Mouse (Mus musculus): Measurements from ENCODE around the gene Epha4. TPM values are rescaled to one million over a fixed set of nuclear protein-coding genes. Genes with fewer than 3 reads are reported as not detected.

The Epha4 gene
- total and polyA plus RNA-seq, 3 experiments: 3.9 to 26.0 (median 13.0) TPM

DNA sequence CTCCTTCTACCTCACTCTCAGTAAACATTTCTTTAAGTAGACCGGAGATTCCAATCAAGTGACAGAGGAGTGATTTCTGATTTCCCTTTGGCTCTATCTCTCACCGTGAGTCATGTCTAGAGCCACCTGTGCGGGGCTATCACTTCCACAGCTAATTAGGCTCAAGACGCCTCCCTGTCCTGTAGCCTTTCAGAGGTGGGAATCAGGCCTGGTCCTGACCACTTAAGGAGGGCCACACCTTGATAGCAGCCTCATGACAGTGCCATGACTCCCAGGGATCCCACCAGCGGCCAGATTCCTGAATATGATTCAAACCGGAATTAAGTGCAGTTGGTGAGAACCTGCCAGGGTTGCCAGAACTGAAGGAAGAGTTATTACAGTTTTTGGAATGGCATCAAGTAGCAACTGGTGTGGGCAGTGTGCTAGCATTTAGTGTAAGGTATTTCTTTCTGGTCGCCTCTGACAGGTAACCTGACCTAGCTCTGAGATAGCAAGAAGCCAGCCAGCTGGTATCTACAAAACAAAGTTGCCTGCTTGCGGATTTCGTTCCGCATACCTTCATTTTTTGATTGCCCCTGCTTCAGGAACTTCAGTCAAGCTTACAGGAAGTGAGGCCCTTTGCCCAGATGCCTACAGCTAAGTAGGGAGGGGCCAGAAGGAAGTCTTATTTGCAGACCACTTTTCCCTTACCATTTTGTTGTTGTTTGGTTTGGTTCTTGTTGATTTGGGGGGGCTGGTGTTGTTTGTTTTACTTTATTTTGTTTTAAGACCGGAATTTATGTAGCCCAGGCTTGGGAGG, 53.9 kb downstream of the Epha4 start:
- Histone ChIP-seq H3K27me3 (replicated peaks) (no peaks in the 10 kb centered on the region), H3K36me3 (replicated peaks in 1 of 2; ENCODE audit: control insufficient read depth in 1 of 2, insufficient read depth in 1 of 2, low read length in 1 of 2) (peaks cover 2 to 6% of the 10 kb centered on the region in 2 experiments), H3K79me2 (replicated peaks; ENCODE audit: control insufficient read depth, extremely low read depth, insufficient read depth, poor library complexity, severe bottlenecking) (peaks cover 8% of the 10 kb centered on the region), H3K4me3 (replicated peaks in 1 of 3; ENCODE audit: low read depth in 2 of 3, low read length in 2 of 3, poor library complexity in 1 of 3) (no peak overlapping the region), H3K27ac (ENCODE audit: insufficient read depth, low read depth) (no peak overlapping the region), H3K9me3 (replicated peaks; ENCODE audit: low read length) (no peaks in the 10 kb centered on the region), H3K4me2 (ENCODE audit: insufficient read depth, low read depth, poor library complexity, severe bottlenecking) (no peak overlapping the region), H3K4me1 (ENCODE audit: control insufficient read depth in 1 of 2, insufficient read depth in 2 of 2) (peaks cover 0 to 30% of the 10 kb centered on the region in 2 experiments; a peak in 2 of 4 replicates), H3K9ac (ENCODE audit: insufficient read depth, low read depth) (no peak overlapping the region)
- TF ChIP-seq MAX (IDR thresholded peaks at IDR 0.05; ENCODE audit: low read length) (no peak), RAD21 (IDR thresholded peaks at IDR 0.05; ENCODE audit: low read depth, low read length) (no peak), RCOR1 (conservative IDR thresholded peaks at IDR 0.05; ENCODE audit: low read depth, low read length) (no peak), USF2 (conservative IDR thresholded peaks at IDR 0.05; ENCODE audit: low read depth, low read length) (no peak), TBP (conservative IDR thresholded peaks at IDR 0.05; ENCODE audit: low read depth, low read length) (no peak), ETS1 (conservative IDR thresholded peaks at IDR 0.05; ENCODE audit: low read depth, low read length) (no peak), CHD2 (IDR thresholded peaks at IDR 0.05; ENCODE audit: low read length) (no peak), MAFK (IDR thresholded peaks at IDR 0.05; ENCODE audit: insufficient replicate concordance, low read length) (no peak), MYC (IDR thresholded peaks at IDR 0.05; ENCODE audit: low read depth, low read length) (no peak), KAT2A (IDR thresholded peaks at IDR 0.05; ENCODE audit: insufficient replicate concordance, low read length) (no peak), CHD1 (IDR thresholded peaks at IDR 0.05; ENCODE audit: low read depth, low read length) (no peak), GABPA (IDR thresholded peaks at IDR 0.05; ENCODE audit: insufficient replicate concordance, low read depth, low read length) (no peak), JUN (IDR thresholded peaks at IDR 0.05; ENCODE audit: insufficient read depth, low read depth, low read length) (no peak), NELFE (IDR thresholded peaks at IDR 0.05; ENCODE audit: low read depth, low read length) (no peak), ZMIZ1 (IDR thresholded peaks at IDR 0.05; ENCODE audit: low read depth, low read length) (no peak), ZKSCAN1 (IDR thresholded peaks at IDR 0.05; ENCODE audit: borderline replicate concordance, low read depth, low read length) (no peak), SIN3A (IDR thresholded peaks at IDR 0.05; ENCODE audit: low read length) (no peak)
- DNase-seq (ENCODE audit: extremely low read depth): no peak
- in situ Hi-C loops (cut with MboI; ENCODE audit: low pct_ligation_motif_present, low pct_unique_long_range_greater_than_20kb, low sequenced_read_pairs): no loop called here
- dilution Hi-C loops (cut with MboI; ENCODE audit: extremely low pct_ligation_motif_present, extremely low pct_unique_long_range_greater_than_20kb, low sequenced_read_pairs): no loop called here

DNA sequence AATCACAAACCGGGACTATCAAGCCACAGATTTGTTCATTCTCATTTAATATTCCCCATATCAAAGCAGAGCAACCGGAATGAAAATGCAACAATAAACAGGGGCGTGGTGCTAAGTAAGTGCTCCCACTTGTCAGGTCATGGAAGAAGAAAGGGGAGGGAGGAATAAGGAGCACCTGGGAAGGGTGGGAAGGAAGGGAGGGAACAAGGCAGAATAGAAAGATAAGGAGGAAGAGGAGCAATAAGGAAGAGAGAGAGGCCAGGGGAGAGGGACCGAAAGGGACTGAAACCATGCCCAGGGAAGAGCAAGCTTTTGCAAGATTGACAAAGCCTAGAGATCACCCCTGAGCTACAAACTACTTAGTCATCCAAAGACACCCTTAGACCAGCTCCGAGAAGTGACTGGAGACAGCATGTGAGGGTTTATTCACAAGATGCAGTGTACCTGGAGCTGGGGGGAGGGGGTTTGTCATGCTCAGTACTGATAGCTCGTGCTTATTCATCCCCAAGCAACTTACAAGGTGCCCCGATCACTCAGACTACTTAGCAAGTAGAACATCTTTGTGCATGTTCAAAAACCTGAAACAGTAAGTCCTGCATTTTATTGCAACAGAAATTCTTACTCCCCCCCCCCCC, 56.0 kb downstream of the Epha4 start:
- Histone ChIP-seq H3K4me1 (ENCODE audit: control insufficient read depth in 1 of 2, insufficient read depth in 2 of 2) (peaks cover 0 to 29% of the 10 kb centered on the region in 2 experiments; a peak in 3 of 4 replicates), H3K27ac (ENCODE audit: insufficient read depth, low read depth) (no peak overlapping the region), H3K9me3 (replicated peaks; ENCODE audit: low read length) (no peaks in the 10 kb centered on the region), H3K9ac (ENCODE audit: insufficient read depth, low read depth) (no peak overlapping the region), H3K36me3 (replicated peaks in 1 of 2; ENCODE audit: control insufficient read depth in 1 of 2, insufficient read depth in 1 of 2, low read length in 1 of 2) (peaks cover 1 to 2% of the 10 kb centered on the region in 2 experiments), H3K27me3 (replicated peaks) (no peaks in the 10 kb centered on the region), H3K79me2 (replicated peaks; ENCODE audit: control insufficient read depth, extremely low read depth, insufficient read depth, poor library complexity, severe bottlenecking) (peaks cover 8% of the 10 kb centered on the region), H3K4me3 (replicated peaks in 1 of 3; ENCODE audit: low read depth in 2 of 3, low read length in 2 of 3, poor library complexity in 1 of 3) (no peak overlapping the region), H3K4me2 (ENCODE audit: insufficient read depth, low read depth, poor library complexity, severe bottlenecking) (no peak overlapping the region)
- dilution Hi-C loops (cut with MboI; ENCODE audit: extremely low pct_ligation_motif_present, extremely low pct_unique_long_range_greater_than_20kb, low sequenced_read_pairs) (no loop called here), in situ Hi-C loops (cut with MboI; ENCODE audit: low pct_ligation_motif_present, low pct_unique_long_range_greater_than_20kb, low sequenced_read_pairs) (no loop called here)
- no peak for DNase-seq (ENCODE audit: extremely low read depth)
- no peak for TF ChIP-seq GABPA (IDR thresholded peaks at IDR 0.05; ENCODE audit: insufficient replicate concordance, low read depth, low read length)
- TF ChIP-seq ZMIZ1 (IDR thresholded peaks at IDR 0.05; ENCODE audit: low read depth, low read length): no peak
- no peak for TF ChIP-seq POLR2A (IDR thresholded peaks at IDR 0.05; ENCODE audit: low read depth, low read length)
- no peak for TF ChIP-seq HCFC1 (IDR thresholded peaks at IDR 0.05; ENCODE audit: low read depth, low read length)
- TF ChIP-seq BHLHE40 (IDR thresholded peaks at IDR 0.05; ENCODE audit: low read depth, low read length): no peak
- no peak for TF ChIP-seq USF2 (conservative IDR thresholded peaks at IDR 0.05; ENCODE audit: low read depth, low read length)
- TF ChIP-seq RAD21 (IDR thresholded peaks at IDR 0.05; ENCODE audit: low read depth, low read length): no peak
- TF ChIP-seq MAX (IDR thresholded peaks at IDR 0.05; ENCODE audit: low read length): no peak
- TF ChIP-seq MXI1 (IDR thresholded peaks at IDR 0.05; ENCODE audit: low read depth, low read length): no peak
- no peak for TF ChIP-seq PAX5 (IDR thresholded peaks at IDR 0.05; ENCODE audit: low read length)
- no peak for TF ChIP-seq MAFK (IDR thresholded peaks at IDR 0.05; ENCODE audit: insufficient replicate concordance, low read length)
- no peak for TF ChIP-seq ZC3H11A (IDR thresholded peaks at IDR 0.05; ENCODE audit: low read depth, low read length)
- no peak for TF ChIP-seq E2F4 (IDR thresholded peaks at IDR 0.05; ENCODE audit: insufficient replicate concordance, low read depth, low read length)
- TF ChIP-seq CHD1 (IDR thresholded peaks at IDR 0.05; ENCODE audit: low read depth, low read length): no peak
